Mouse (Mus musculus) adrenal gland, adult 10 weeks (tissue): ENCODE measurements around the gene Lsm8. TPM values are rescaled to one million over a fixed set of nuclear protein-coding genes. Genes with fewer than 3 reads are reported as not detected.

Experiments
- polyA plus RNA-seq: library from polyadenylated mRNA; stranded (reverse); fragments of 350-450 nt; fragmentation: Illumina TruSeq; extraction: RNeasy Lipid Tissue Mini Kit (QIAGEN cat#74804); gene quantifications from one replicate; pipeline ENCODE4 v1.2.3, GENCODE M21; 2014; ENCODE audit warnings: low read depth, low replicate concordance

Gene Lsm8
- 58.7 TPM for polyA plus RNA-seq

GRCm38 (mm10) chr6:18848051-18848701 lies at the start of gene Lsm8:
Gene Lsm8 (plus strand): TSS chr6:18848579.

GRCm38 (mm10) chr6:18866018-18866417 lies 17.6 kb downstream of the Lsm8 start, which contains the start of gene Ankrd7:
Gene Ankrd7 (plus strand): TSS chr6:18866318.

Other genes starting within 250 kb of the Lsm8 start
- gene Ankrd7, start 17.7 kb downstream of the Lsm8 start, polyA plus RNA-seq = not detected